Mouse (Mus musculus) heart, postnatal 10 days (tissue): Measurements from ENCODE around the gene Tspyl1. TPM values are rescaled to one million over a fixed set of nuclear protein-coding genes. Genes with fewer than 3 reads are reported as not detected.

ENCODE experiments used
- DNase-seq, 2 experiments: peaks; one replicate each; pipeline ENCODE4 v3.0.0; 2021
- intact Hi-C: fragments of 180-260 bp; cut with DNase I; formaldehyde crosslinking; loops from one replicate; pipeline ENCODE4 v1.15.1; 2025
- total RNA-seq, 2 experiments: library from RNA; stranded (reverse); gene quantifications; 2 replicates each; pipeline ENCODE4 v1.2.3; 2021

The Tspyl1 gene
- total RNA-seq, 2 experiments from 2014 or later: 52.3 to 57.4 TPM

GRCm38 (mm10) chr10:34297299-34297979, 15.4 kb downstream of the Tspyl1 start, which contains the start of gene Tspyl4:
Gene Tspyl4, plus strand, starts transcription at chr10:34297442.
- DNase-seq: peak; percentile 94
- intact Hi-C loops: loop anchor here (2.0 kb wide), 1 partner anchor 15 kb away; the partner anchor contains the start of gene Tspyl1

DNA sequence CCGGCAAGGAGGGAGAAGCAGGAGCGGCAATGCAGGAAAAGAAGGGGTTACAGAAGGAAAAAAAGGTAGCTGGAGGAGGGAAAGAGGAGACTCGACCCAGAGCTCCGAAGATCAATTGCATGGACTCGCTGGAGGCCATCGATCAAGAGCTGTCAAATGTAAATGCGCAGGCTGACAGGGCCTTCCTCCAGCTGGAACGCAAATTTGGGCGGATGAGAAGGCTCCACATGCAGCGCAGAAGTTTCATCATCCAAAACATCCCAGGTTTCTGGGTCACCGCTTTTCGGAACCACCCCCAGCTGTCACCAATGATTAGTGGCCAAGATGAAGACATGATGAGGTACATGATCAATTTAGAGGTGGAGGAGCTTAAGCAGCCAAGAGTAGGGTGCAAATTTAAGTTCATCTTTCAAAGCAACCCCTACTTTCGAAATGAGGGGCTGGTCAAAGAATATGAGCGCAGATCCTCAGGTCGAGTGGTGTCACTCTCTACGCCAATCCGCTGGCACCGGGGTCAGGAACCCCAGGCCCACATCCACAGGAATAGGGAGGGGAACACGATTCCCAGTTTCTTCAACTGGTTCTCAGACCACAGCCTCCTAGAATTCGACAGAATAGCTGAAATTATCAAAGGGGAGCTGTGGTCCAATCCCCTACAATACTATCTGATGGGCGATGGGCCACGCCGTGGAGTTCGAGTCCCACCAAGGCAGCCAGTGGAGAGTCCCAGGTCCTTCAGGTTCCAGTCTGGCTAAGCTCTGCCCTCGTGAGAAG, 16.2 kb downstream of the Tspyl1 start:
- intact Hi-C loops: loop anchor here (2.0 kb wide), 1 partner anchor 15 kb away; the partner anchor contains the start of gene Tspyl1

GRCm38 (mm10) chr10:34300368-34300767, 18.4 kb downstream of the Tspyl1 start:
- intact Hi-C loops: no loop called here
- DNase-seq: peak in 1 of 2 experiments; percentile 6

More for the DNA sequence above, 16.2 kb downstream of the Tspyl1 start:
- peak; percentile 12 to 18 for DNase-seq

DNA sequence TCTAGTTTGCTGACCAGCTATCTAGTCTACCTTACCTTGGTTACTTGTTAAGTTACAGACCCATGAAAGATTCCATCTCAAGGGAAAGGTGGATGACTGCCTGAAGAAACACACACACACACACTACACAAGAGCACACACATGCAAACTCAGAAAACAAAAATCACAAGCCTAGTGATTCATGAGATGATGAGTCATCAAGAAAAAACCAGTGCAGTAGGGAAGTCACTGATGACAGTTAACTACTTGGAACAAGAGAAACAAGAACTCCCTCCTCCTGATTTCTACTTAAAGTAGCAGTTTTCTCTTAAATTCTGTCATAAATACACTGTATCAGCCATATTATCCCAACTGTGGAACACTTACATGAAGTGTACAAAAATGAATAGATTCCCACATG, 25.1 kb downstream of the Tspyl1 start:
- no peak for DNase-seq
- intact Hi-C loops: no loop called here

DNA sequence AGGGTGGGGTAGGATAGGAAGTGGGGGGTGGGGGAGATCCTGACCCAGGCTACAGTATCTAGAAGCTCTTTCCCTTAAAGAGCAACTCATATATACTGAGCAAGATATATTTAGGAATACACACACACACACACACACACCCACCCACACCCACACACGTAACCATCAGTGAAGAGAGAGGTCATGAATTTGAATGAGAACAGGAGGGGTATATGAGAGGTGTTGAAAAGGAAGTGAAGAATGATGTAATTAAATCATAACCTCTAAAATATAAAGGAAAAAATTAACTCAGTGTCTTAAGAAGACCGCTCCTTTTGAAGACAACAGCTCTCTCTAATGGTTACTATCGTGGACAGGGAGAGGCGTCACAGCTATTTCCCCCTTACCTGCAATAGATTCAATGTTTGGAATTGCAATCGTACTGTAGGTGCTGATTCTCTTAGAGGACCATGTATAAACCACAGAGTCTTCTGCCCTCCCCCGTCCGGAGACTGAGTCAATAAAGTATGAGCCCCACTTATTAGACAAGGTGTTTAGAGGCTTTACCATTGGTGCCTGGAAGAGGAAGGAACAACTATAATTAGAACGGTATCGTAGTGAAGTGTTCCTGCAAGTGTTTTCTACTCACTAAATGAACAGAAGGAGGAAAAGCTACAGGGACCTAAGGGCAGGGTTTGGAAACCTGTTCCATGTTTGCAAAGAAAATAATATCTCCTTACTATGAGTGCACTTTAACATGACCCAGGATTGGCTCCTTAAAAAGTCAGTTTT, 28.1 kb downstream of the Tspyl1 start:
- DNase-seq: no peak
- intact Hi-C loops: no loop called here

DNA sequence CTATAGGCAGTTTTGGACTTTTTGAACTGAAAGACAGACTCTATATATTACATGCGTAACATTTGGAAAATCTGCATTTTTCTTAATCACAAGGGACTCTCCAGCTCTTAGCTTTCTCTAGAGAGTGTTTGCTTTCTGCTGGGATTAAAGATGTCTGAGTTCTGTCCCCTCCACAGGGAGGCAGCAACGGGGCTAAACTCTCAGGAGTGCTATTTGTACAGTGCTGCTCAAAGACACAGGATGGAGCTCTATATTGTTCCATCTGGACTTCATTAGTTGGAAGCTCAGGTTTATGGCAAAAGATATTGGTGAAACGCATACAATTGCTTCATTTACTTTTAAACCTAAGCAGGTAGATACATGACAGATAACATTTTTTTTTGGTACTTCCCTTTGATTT, 30.5 kb downstream of the Tspyl1 start:
- DNase-seq: no peak
- intact Hi-C loops: no loop called here

GRCm38 (mm10) chr10:34316571-34317216, 34.7 kb downstream of the Tspyl1 start:
- DNase-seq: peak in 1 of 2 experiments; percentile 30
- intact Hi-C loops: no loop called here

DNA sequence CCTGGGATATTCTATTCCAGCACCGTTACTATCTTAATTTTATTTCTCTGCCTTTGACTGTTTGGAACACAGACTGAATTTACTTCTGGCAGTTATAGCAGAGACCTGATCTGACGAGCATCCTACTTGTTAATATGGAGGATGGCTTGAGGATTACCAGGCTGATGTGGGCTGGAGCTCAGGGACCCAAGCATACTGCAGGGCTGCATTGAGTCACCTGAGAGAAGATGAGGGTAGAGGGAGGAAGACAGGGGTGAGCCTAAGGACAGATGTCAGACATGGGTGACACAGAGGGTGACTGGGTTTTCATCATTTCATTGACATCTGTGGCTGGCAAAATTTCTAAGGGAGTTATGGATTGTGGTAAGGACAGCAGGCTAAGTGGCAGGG, 35.2 kb downstream of the Tspyl1 start:
- DNase-seq: no peak
- intact Hi-C loops: no loop called here

DNA sequence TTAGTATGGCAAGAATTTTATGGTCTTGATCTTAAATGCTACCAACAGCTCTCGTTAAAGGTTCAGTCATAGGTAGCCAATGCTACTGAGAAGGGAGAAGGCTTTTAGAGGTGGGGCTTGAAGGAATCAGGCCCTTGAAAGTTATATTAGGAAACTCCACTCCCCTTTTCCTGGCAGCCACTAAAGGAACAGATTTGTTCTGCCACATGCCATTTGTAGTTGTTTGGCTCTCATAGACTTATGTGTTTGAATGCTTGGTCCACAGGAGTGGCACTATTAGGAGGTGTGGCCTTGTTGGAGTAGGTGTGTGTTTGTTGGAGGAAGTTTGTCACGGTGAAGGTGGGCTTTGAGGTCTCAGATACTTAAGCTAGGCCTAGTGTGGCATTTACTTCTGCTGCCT, 38.8 kb downstream of the Tspyl1 start:
- intact Hi-C loops: no loop called here
- peak; percentile 30 to 32 for DNase-seq

GRCm38 (mm10) chr10:34326701-34327100, 44.7 kb downstream of the Tspyl1 start:
- intact Hi-C loops: loop anchor here (2.0 to 5.0 kb wide), 5 partner anchors 44 to 290 kb away; partner anchors contain the start of genes Calhm5, Dse, Trappc3l and Tspyl1
- peak in 1 of 2 experiments; percentile 28 for DNase-seq

DNA sequence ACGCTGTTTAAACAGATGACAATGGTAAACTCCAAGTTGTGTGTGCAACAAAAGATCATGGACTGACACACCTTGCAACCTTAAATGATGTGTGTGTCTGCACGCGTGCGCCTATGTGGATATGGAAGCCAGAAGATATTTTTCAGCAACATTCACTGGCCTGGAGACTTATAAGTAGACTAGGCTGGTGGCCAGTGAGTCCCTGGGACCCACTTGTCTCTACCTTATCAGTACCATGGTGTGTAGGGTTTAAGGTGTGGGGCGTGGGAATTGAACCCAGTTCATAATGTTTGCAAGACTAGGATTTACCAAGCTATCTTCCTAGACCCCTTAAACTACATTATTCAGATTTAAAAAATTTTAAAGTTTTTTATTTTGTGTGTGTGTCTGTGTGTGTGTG, 45.2 kb downstream of the Tspyl1 start:
- no peak for DNase-seq
- intact Hi-C loops: loop anchor here (2.0 to 5.0 kb wide), 5 partner anchors 45 to 290 kb away; partner anchors contain the start of genes Calhm5, Dse, Trappc3l and Tspyl1

GRCm38 (mm10) chr10:34328310-34328709, 46.3 kb downstream of the Tspyl1 start:
- intact Hi-C loops: loop anchor here (5.0 kb wide), 3 partner anchors 46 to 176 kb away; partner anchors contain the start of genes Dse and Tspyl1
- peak; percentile 63 to 71 for DNase-seq

Other genes with a start within 250 kb of the Tspyl1 start
- not detected for gene Trappc3l, start 244.6 kb upstream of the Tspyl1 start, total RNA-seq
- gene Calhm4, start 237.9 kb upstream of the Tspyl1 start, total RNA-seq: not detected
- 1 to 10 TPM in 1 of 2 experiments, under 1 TPM in 1; 0.97 to 1.1 TPM for gene Calhm5, start 185.7 kb upstream of the Tspyl1 start, total RNA-seq
- under 1 TPM in 1 of 2 experiments, not detected in 1; 0.40 TPM for gene Calhm6, start 154.2 kb upstream of the Tspyl1 start, total RNA-seq
- 1 to 10 TPM; 8.6 to 10.0 TPM for gene Dse, start 74.5 kb upstream of the Tspyl1 start, total RNA-seq
- gene Tspyl4, start 15.3 kb downstream of the Tspyl1 start, total RNA-seq: 10 to 100 TPM; 12.3 to 13.6 TPM
- gene Col10a1, start 107.8 kb downstream of the Tspyl1 start, total RNA-seq: under 1 TPM; 0.20 to 0.24 TPM
- 10 to 100 TPM; 11.1 to 11.4 TPM for gene Nt5dc1, start 136.4 kb downstream of the Tspyl1 start, total RNA-seq
- 1 to 10 TPM; 2.7 to 4.9 TPM for gene Frk, start 201.2 kb downstream of the Tspyl1 start, total RNA-seq